Mouse (Mus musculus): Measurements from ENCODE around the gene Ktn1. TPM values are rescaled to one million over a fixed set of nuclear protein-coding genes. Genes with fewer than 3 reads are reported as not detected.

Gene Ktn1
- total RNA-seq, 2 experiments from 2014 or later = 92.2 to 104 TPM

DNA sequence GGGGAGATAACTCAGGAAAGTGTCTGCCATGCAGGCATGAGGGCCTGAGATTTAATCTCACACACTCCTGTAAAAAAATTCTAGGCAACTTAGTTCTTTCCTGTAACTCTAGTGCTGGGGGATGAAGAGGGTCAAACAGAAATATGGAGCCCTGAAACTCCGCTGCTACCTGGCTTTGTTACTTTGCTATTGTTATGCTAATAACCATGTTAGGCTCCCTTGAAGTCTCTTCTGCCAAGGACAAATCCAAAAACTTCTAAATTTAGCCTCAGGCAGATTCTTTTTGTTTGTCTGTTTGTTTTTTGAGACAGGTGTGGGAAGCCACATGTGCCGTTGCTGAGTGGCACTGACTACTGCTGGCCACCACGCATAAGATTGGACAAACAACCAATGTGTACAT, 100.5 kb downstream of the Ktn1 start:
- ATAC-seq (replicated peaks; ENCODE audit: low FRiP score, low TSS enrichment, poor library complexity, severe bottlenecking) = no peak

DNA sequence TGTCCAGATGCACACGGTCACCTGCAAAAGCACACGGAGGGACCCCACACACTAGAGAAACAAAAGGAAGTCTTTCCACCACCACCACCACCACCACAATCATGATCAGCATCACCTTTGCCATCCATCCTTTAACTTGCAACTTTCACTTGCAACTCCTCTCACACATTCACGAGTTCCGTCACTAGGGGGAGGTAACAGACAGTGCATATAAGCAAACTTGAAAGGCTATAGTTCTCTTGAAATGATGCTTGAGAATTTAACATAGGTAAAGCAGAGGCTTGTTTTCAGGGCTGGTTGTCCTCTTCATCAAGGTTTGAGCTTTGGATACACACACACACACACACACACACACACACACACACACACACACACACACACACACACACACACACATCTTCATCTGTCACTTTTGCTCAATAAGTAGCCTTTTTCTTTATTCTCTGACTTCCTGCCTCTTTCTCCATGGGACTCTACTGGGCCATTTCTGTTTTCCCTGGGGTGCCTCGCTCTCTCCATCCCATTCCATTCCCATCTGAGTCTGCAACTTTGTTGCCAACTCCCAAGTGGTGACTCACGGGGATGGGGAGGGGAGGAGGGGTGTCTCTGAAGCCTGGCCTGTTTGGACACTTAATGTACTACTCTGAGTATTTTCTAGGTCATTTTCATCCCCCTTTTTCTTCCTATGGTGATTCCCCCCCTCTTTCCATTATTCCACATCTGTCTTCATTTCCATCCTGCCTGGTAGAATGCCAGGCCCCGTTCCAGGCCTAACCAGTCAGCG, 103.4 kb downstream of the Ktn1 start:
- ATAC-seq (replicated peaks; ENCODE audit: low FRiP score, low TSS enrichment, poor library complexity, severe bottlenecking) = no peak

DNA sequence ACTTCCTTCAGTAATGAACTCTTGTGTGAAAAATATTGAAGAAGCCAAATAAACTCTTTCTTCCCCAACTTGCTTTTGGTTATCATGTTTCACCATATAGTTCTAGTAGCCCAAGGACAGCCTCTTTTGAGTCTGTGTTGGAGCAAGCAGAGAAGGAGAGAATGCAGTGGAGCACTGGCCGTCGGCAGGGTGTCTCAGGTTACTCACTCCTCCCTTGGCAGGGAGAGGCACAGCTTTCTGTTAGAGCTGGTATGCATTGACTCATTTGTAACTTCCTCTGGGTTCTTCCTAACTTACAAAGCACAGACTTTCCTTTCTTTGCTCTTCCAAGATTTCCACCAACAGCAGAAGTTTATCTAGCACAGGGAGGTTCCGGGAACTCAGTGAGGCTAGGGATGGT, 105.3 kb downstream of the Ktn1 start:
- ATAC-seq (replicated peaks; ENCODE audit: low FRiP score, low TSS enrichment, poor library complexity, severe bottlenecking) = no peak

DNA sequence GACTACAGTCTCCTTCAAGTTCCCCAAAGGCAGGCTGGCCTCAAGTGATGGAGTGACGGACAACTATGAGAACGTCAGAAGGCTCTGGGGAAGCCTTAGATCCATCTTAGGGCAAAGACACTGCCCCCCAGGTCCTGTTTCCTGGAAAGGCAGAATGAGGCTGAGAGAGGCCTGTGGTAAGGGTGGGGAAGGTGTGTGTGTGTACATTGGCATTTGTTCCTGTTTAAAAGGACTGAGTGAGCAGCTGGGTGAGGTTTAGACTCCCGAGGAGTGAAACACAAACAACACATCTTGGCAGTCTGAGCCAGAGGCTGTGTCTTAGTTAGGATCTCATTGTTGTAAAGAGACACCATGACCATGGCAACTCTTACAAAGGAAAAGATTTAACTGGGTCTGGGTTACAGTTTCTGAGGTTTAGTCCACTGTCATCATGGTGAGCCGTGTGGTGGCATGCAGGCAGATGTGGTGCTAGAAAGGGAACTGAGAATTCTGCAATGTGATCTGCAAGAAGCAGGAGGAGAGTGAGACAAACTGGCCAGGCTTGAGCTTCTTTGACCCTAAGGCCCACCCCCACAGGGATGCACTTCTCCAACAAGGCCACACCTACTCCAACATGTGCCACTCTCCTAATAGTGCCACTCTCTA, 106.1 kb downstream of the Ktn1 start:
- ATAC-seq (replicated peaks; ENCODE audit: low FRiP score, low TSS enrichment, poor library complexity, severe bottlenecking) = no peak

DNA sequence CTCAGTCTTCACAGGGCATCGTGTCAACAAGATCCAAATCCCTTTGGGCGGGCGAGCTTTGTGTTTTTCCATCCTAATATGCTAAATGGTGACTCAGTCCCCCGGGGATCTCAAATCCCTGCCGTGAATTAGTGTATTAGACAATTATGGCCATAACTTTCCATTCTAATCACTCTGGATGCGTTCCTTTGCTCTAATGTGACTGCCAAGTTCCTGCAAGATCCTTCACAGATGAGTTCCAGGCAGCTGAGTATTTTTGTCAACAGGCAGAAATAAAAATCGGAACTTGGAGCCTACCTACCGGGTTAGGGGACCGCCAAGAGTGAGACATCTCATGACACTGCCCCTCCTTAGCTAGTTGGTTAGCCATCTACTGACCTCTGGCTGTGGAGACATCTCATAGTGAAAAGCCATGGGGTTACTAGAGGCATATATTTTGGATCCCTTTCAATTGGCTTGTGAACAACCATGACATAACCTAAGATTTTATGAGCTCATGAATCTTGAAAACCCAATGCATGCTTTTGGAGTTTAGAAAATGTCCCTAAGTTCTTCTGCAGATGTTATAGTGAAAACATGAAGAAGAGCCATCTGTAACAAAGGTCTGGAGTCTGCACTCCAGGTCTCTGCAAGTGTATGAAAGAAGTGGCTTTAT, 108.3 kb downstream of the Ktn1 start:
- ATAC-seq (replicated peaks; ENCODE audit: low FRiP score, low TSS enrichment, poor library complexity, severe bottlenecking) = no peak

DNA sequence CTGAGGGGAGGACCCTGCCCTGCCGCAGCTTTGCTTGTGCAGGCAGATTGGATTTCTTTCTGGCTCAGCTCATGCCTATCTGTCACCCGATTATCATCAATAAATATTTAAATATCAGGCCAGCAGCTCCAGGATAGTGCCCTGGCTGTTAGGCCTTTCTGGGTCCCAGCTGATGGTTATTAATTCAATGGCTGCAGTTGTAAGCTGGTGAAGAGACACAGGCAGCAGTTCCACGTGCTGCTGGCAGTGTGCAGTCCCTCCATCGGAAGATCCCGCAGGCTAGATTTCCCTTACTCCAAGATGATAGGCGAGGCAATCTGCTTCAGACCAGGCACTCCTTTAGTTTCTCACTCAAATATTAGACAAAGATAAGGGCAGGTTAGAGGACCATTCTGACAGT, 116.9 kb downstream of the Ktn1 start:
- no peak for ATAC-seq (replicated peaks; ENCODE audit: low FRiP score, low TSS enrichment, poor library complexity, severe bottlenecking)

DNA sequence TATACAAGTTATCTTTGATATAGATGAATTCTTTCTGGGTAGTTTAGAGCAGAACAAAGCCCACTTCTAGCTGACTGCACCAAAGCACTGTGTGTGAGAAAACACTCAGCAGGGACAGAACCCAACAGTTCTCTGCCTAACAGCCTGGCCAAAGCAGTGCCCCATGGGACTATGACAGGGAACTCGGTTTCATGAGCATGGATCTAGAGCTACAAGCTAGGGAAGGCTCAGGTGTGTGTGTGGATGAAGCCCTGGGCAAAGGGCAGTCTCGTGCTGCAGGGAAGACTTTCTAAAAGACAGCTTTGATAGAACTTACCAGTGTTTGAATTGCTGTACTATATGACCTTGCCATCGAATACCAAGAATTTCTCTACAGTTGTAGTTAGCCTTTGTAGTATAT, 117.5 kb downstream of the Ktn1 start:
- ATAC-seq (replicated peaks; ENCODE audit: low FRiP score, low TSS enrichment, poor library complexity, severe bottlenecking) = no peak

DNA sequence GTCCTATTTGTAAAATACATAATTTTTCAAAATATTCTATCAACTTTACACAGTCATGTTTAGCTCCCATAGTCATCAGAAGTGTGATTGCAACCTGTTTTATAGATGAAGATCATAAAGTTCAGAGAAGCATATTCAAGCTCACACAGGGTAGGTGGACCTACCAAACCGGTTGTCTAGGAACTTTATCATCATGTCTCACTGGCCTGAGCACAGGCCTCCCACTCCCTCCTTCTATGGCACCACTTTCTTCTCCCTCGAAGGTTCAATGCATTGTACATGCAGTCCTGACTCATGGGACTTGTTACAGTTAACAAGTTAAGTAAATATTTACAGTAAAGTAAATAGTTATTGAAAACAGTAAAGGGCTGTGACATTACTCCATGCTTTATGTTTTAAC, 118.1 kb downstream of the Ktn1 start:
- no peak for ATAC-seq (replicated peaks; ENCODE audit: low FRiP score, low TSS enrichment, poor library complexity, severe bottlenecking)

DNA sequence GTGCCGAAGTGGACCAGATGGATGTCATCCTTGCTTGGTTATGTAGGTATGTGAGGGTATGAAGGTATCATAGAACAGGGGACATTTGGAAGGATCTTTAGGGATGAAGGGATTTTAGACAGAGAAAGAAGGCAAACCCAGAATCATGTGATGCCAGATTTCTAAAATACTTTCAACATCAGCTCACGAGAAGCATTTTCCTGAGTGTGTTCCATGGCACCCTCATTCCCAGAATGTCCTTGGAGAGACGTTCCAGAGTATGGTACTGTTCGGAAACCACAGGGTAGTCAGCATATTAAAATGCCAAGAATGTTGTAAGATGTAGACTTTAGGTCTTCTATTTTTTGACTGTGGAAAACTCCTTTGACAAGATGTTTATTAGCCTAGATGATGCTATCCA, 123.2 kb downstream of the Ktn1 start:
- ATAC-seq (replicated peaks; ENCODE audit: low FRiP score, low TSS enrichment, poor library complexity, severe bottlenecking) = no peak

DNA sequence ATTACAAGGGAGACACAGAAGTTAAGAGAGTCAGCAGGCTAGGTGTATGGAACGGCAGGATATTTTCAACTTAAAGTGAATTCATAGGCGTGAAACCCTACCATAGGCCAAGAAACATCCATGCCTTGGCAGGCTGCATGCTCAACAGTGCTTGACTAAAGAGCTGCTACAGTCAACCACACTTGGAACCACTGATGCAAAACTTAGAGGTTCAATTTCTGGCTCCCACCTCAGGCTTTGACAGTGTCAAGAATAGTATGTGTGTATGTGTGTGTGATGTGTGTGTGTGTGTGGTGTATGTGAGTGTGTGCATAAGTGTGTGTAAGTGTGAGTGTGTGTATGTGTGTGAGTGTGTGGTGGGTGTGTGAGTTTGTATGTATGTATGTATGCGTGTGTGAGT, 127.3 kb downstream of the Ktn1 start:
- ATAC-seq (replicated peaks; ENCODE audit: low FRiP score, low TSS enrichment, poor library complexity, severe bottlenecking) = no peak

DNA sequence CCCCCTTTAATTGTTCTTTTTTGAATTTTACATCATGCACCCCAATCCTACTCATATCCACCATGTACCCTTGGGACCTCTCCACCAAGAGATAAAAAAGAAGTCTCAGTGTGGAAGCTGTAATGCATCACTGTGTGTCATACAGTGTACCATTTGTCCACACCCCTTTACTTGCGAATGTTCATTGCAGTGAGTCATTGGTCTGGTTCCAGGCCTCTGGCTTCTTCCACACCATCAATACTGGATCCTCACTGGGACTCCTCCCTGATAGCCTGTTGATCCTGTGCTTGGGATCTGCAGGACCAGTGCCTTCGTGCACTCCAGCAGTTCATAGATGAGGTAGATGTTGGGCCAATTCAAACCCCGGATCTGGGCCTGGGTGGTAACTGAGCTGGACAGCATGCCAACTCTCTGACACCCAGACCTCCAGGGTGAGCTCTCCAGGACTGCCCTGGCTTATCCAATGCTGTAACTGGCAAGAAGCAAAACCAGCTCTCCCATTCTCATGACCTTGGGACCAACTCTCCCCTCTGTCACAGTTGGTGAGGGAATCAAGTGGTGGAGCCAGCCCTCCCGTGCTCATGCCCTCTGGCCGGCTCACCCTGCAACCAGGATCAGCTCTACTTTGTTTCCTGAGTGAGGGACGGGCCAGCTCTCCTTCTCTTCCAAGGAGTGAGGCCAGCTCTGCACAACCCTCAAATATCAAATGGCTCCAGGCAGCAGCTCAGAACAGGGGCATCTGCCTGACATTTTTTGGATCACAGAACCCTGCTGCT, 128.2 kb downstream of the Ktn1 start:
- ATAC-seq (replicated peaks; ENCODE audit: low FRiP score, low TSS enrichment, poor library complexity, severe bottlenecking) = no peak

DNA sequence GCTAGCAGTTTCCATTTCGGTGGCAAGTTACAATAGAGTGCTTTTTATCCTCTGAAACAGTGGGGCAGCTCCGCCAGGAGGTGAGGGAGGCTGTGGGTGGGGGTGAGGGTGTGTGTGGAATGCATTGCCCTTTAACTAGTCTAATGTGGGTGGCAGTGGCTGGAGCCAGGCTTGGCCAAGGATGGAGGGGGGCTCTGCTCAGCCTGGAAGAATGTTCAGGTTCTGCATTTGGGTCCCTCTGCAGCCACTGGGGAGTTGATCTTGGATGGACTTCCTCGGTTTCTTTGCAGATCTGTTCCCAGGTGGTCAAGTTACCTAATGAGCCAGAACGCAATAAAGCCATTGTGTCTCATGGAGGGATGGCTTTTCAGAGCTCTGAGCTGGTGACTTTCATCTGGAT, 137.9 kb downstream of the Ktn1 start:
- ATAC-seq (replicated peaks; ENCODE audit: low FRiP score, low TSS enrichment, poor library complexity, severe bottlenecking) = no peak

Other genes starting within 250 kb of the Ktn1 start
- 44.5 and 50.6 TPM in 2 replicates for gene Dlgap5, start 230.0 kb upstream of the Ktn1 start, total RNA-seq (2014; fragmentation: Nextera tagmentation)
- 60.7 and 70.5 TPM in 2 replicates for gene Dlgap5, start 230.0 kb upstream of the Ktn1 start, total RNA-seq (2017)
- gene Fbxo34, start 198.0 kb upstream of the Ktn1 start, total RNA-seq (2014; fragmentation: Nextera tagmentation) = 11.2 and 14.5 TPM in 2 replicates
- 16.0 and 29.2 TPM in 2 replicates for gene Fbxo34, start 198.0 kb upstream of the Ktn1 start, total RNA-seq (2017)
- gene Atg14, start 77.8 kb upstream of the Ktn1 start, total RNA-seq (2014; fragmentation: Nextera tagmentation) = 6.1 and 8.4 TPM in 2 replicates
- 5.7 and 17.3 TPM in 2 replicates for gene Atg14, start 77.8 kb upstream of the Ktn1 start, total RNA-seq (2017)